Mouse (Mus musculus): ENCODE results near the gene St8sia1.

DNA sequence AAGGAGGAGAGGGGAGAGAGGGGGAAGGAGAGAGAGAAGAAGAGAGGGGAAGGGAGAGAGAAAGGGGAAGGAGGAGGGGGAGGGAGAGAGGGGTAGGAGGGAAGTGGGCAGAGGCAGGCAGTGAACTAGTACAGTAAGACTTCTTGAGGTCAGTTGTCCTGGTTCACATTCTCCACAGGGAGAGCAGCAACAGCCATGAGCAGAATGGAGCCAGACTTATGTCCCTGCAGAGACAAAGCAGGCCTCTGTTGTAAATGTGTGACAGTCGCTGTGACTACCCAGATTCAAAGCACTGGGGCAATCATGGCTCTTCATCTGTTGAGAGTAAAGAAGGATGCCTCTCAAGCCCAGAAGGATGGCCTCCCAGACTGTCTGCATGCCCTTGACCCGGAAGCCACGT is 132.5 kb downstream of the St8sia1 start:
- TF ChIP-seq POLR2A (IDR thresholded peaks at IDR 0.05; ENCODE audit: insufficient read depth, low read depth, low read length) (no peak), CTCF (IDR thresholded peaks at IDR 0.05; ENCODE audit: insufficient read depth, low read depth, low read length) (no peak)

All from olfactory bulb, adult 2 months (tissue).